Mouse (Mus musculus): ENCODE results near the gene Clptm1l.
A peak's percentile ranks its signal among the peaks of the same experiment; 100 is the strongest.

- TF ChIP-seq CHD2 (IDR thresholded peaks at IDR 0.05; ENCODE audit: low read depth, low read length) (no peak), ZNF384 (IDR thresholded peaks at IDR 0.05; ENCODE audit: low read depth, low read length) (peak; percentile 93), MAFK (IDR thresholded peaks at IDR 0.05; ENCODE audit: insufficient read depth, low read depth, low read length) (no peak), ZC3H11A (IDR thresholded peaks at IDR 0.05; ENCODE audit: borderline replicate concordance, low read depth, low read length) (no peak)
Observed at GRCm38 (mm10) chr13:73620637-73621036, 16.8 kb downstream of the Clptm1l start.
